Mouse (Mus musculus) left cerebral cortex, adult 11 months (tissue): Measurements from ENCODE around the gene Tekt5.

ENCODE experiments used
- DNase-seq: peaks from one replicate; pipeline ENCODE4 v3.0.0; 2022; ENCODE audit warnings: low spot score

Gene Tekt5

DNA sequence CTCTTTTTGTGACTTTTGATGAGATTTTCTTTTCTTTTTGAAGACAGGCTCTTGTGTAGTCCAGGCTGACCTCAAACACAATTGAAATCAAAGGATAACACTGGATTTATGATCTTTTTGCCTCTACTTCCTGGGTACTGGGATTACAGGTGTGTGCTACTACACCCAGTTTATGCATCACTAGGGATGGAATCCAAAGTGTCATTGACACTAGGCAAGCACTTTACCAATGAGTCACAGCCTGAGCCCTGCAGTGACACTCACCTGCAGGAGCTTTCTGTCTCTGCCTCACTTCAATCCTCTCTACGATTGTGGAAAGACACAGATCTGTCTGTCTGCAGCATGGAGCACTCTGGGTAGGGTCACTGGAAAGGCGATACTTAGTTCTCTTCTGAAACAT, 59.3 kb downstream of the Tekt5 start:
- no peak for DNase-seq

DNA sequence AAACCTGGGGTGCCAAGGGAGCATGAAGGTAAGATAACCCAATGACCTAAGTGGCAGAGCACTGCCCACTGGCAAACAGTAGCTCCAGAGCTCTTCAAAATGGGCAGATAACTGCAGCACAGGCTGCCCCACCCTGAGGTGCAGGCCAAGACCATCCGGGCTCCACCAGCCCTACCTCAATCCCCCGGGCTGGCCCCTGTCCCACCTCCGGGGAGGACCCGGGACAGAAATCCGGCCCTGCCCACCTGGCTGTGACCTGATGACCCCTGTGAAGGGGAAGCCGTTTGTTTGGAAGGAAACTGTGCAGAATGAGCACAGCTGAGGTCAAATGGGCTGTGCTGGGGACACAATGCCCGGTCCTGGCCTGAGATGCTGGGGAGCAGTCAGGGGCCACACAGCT, 62.6 kb downstream of the Tekt5 start:
- no peak for DNase-seq

DNA sequence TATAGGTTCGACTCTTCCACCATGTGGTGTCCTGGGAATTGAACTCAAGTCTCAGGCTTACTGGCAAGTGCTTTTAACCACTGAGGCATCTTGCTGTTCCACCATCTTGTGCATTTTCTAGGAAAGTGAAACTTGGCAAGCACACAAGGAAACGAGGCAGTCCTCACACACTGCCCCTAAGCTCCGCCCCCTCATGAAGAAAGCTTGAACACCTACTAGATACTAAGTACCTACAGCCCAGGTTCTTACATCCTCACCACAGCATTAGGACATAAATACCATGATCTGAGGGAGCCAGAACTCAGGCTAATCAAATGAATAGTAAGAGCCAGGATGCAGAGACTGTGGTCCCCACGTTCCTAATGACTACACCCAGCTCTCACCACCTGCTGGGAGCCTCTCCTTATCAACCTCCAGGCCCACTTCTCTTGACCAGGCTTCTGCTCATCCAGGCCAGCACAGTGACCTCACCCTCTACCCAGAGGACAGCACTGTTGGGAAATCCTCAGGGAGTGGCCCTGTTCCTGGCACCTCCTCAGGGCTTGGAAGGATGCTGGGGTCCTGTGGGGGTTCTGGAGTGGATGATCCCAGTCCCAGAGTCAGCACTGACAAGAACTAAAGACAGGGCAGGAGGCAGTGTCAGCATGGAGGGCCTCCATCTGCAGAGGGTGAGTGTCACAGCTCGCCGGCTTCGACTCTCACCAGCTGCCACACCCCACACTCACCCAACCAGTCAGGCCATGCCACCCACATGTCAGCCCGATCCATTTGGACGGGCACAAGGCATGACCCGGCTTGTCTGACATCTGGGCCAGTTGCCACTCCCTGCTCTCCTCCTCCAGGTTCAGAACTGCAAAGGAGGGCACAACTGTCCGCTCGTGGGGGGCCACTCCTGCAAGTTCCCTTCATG, 64.4 kb downstream of the Tekt5 start:
- no peak for DNase-seq

DNA sequence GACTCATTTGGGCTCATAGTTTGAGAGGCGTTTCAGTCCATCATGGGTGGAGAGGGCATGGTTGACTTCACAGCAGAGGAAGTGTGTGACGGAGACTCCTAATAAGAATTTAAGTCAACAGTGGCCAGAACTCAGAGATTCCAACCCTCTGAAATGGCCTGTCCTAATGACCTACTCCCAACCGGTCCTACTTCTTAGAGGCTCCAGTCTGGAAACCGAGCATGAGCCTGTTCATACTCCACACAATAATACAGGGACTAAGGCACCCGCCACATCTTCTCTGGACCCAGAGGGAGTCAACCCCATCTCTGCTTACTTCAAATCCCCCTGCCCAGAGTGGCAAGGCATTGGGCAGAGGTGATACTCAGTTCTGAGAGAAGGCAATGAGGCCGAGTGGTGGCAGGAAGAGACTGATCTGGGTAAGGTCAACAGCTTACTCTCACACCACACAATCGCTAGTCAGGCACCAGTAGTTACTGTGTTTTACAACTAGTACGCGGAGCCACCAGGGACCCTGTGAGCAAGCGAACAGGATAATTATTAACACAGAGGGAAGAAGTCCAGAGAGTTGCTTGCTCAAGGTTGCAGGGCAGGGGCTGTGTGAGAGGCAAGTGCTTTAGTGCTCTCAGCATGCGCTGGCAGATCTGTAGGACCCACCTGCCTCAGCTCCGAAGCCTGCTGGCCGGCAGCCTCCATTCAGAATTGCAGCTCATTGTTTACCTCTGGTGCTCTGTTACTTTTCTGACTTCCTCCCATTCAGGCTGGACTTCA, 67.5 kb downstream of the Tekt5 start:
- no peak for DNase-seq

DNA sequence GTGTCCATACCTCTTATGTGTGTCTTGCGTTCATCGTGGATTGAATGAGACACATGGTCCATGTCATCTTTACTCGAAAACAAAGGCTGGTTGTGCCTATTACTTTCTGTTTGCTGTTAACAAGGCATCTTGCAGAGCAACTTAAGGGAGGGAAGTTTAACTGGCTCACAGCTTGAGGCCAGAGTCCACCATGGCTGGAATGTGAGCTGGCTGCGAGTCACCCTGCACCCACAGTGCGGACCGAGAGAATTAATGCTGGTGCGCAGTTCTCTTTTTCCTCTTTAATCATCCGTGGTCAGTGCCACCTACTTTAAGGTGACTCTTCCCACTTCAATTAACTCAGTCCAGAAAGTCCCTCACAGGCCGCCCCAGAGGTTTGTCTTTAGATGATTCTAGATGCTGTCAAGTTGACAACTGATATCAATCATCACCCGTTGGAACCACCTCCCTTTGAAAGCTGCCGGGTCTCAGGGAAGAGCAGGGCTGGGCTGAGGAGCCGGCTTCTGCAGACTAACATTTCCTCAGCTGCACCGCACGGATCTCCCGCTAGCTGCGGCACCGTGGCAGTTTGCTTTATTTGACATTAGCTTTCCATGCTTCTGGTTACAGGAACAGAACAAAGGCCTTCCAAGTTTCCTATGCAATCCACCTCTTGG, 75.2 kb downstream of the Tekt5 start:
- no peak for DNase-seq

DNA sequence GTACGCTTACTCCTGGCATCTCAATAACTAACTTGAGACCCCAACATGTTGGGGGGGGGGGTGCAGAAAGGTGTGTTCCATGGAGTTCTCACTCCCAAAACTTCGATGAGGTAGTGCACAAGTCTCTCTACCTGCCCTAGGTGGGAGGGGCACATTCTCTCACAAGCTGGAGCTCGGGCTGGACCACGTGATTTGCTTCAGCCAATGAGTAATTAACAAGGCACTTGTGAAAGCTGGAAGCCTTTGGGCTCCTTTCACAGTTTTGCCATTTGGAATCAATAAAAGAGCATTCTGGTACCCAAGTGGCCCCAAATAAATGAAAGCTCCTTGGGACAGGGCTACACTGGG, 78.1 kb downstream of the Tekt5 start:
- DNase-seq, result no peak

DNA sequence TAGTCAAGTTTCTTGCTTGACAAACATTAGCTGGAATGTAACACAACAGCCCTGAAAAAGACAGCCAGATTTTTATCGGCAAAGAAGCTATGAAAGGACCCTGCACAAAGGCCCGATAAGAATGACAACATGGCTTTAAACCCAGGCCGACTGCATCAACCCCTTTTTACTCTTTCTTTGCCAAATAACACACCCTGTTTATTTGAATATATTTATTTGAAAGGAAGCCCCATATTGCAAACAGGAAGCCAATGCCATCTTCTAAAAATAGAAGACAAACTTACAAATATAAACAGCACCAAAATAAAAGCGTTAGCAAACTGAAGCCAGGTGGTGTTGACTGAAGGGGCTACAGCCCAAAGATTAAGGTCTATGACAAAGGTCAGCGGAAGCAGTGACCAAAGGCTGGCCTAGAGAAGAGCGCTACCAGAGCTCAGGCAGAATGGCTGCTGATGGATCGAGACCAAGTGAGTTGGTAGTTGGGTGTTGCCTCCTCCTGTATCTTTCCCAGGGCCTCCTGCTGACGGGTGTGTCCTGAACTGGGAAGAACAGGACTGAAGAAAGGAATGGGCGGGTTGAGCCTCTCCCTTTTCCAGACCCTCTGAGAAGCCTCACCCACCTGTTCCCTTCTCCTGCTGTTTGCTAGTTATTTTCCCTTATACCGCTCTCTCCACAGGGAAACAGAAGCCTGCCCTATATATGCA, 78.6 kb downstream of the Tekt5 start:
- no peak for DNase-seq

DNA sequence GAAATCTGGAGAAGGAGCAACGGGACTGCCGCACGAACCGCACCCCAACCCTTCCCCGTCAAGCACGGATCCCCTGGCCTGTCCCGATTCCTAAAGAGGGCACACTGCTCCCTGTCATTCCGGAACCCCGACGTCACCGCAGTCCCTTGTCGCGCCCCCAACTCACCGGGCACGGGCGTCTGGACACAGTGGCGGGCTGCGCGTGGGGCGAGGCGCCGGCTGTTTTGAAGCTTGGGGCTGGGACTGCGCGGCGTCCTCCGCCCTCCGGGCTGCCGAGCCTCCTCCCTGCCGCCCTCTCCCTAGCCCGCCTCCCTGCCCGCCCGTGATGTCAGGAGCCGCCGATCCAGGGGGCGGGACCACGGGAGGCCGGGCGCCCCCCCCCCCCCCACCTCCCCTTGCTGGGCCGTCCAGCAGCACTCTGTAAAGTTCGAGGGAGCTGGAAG, 81.6 kb downstream of the Tekt5 start, which contains the start of gene Emp2:
Gene Emp2, minus strand, starts transcription at position 323 of the 443 bp plus-strand sequence.
- DNase-seq, result no peak

DNA sequence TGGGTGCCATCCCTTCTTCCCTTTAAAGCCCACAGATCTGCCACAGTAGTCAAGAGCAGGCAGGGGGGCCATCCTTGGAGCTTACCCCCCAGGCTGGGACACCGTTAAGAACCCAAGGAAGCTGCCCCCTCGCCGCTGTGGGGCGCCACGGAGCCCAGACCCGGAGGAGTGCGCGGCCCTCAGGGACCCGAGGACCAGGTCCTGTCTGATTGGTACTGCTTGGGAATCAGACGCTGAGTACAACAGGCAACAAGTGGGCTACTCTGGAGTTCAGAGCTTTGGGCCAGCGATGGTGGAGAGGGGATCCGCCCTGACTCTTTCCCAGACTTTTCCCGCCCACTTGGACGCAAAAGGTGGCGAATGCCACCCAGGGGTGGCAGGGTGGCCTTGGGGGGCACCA, 82.1 kb downstream of the Tekt5 start:
- no peak for DNase-seq

DNA sequence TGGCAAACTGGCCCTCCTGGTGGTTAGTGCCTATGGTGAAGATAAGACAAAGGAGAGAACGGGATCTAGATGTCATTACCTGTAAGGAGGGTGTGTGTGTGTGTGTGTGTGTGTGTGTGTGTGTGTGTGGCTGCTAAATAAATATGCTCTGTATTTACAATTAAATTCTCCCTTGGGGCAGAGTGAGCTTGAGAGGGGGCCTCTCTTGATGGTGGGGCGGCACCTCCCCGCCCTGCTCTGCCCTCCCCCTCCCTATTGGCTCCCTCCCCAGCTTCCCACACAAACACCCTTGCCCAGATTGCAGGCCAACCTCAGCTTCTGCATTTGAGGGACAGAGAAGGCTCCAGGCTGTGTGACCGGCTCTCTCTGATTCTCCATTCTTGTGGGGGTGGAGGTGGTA, 83.3 kb downstream of the Tekt5 start:
- DNase-seq, result no peak

DNA sequence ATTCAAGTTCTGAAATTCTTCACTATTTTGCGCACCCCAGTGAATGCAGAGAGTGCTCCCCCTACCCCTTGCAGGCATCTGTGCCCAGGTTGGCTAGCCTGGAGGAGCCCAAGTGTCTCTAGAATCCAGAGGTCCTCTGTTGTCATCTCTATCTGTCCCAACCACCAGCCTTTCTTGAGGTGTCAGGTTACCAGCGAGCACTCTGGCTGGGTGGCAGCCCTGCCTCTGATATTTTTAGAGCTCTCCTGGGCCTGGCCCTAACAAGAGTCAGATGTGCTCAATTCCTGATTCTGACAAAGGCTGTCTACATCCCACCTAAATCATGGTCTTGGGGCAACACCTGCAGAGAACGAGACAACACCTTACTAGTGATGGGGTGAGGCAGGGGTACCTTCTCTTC, 84.2 kb downstream of the Tekt5 start:
- no peak for DNase-seq

DNA sequence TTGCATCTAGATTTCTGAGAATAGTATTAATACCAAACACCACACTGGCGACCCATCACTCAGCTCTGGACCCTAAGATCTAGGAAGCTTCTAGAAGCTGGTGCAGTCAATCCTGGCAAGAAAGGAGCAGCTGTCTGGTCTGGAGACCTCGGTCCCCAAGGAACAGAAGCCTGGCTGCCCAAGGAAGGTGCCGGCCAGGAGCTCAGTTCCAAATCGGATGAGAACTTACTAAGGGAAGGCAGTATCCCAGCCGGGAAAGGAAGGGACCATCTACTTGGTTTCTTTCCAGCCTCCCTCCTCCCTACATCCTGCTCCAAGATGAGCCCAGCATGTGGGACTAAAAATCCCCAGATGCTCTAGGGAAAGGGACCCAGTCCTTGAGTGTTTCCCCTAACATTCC, 84.8 kb downstream of the Tekt5 start:
- DNase-seq, result no peak
